Mouse (Mus musculus): ENCODE measurements at regions not wholly inside any gene's neighbourhood (a gene's known extent, or its start where the extent isn't known, plus 50 kb on each side); places are given as distances from the start of the nearest gene placed in this dataset.

- H3K27ac ChIP-seq, result no peak overlapping the region
- H3K36me3 ChIP-seq, result no peaks in the 10 kb centered on the region
- H3K27me3 ChIP-seq, result no peaks in the 10 kb centered on the region
- H3K4me3 ChIP-seq, result no peak overlapping the region
- H3K9me3 ChIP-seq, result no peaks in the 10 kb centered on the region
- H3K9ac ChIP-seq, result no peak overlapping the region
- H3K4me1 ChIP-seq, result no peaks in the 10 kb centered on the region
- ATAC-seq (ENCODE audit: borderline replicate concordance, extremely low read depth, low FRiP score, low TSS enrichment), result no peak
- no peak overlapping the region for H3K4me2 ChIP-seq
Measured at GRCm38 (mm10) chr1:47051109-47051508, 158.5 kb upstream of the Slc39a10 start.

GRCm38 (mm10) chr1:47050492-47050891 lies 157.8 kb upstream of the Slc39a10 start:
- H3K4me3 ChIP-seq, result no peak overlapping the region
- no peak overlapping the region for H3K9ac ChIP-seq
- no peaks in the 10 kb centered on the region for H3K27me3 ChIP-seq
- H3K36me3 ChIP-seq, result no peaks in the 10 kb centered on the region
- H3K4me1 ChIP-seq, result no peaks in the 10 kb centered on the region
- H3K4me2 ChIP-seq, result no peak overlapping the region
- ATAC-seq (ENCODE audit: borderline replicate concordance, extremely low read depth, low FRiP score, low TSS enrichment), result no peak
- H3K9me3 ChIP-seq, result no peaks in the 10 kb centered on the region
- 54% methylated on average over 1 of the region's 1 CpGs for WGBS
- H3K27ac ChIP-seq, result no peak overlapping the region

- Histone ChIP-seq H3K27me3 (no peaks in the 10 kb centered on the region), H3K4me3 (no peak overlapping the region), H3K27ac (no peak overlapping the region), H3K9ac (no peak overlapping the region), H3K9me3 (no peaks in the 10 kb centered on the region), H3K4me1 (no peaks in the 10 kb centered on the region), H3K36me3 (no peaks in the 10 kb centered on the region), H3K4me2 (no peak overlapping the region)
- ATAC-seq (ENCODE audit: borderline replicate concordance, extremely low read depth, low FRiP score, low TSS enrichment), result no peak
- whole genome bisulfite sequencing, result 71% methylated on average over 2 of the region's 2 CpGs
Measured at GRCm38 (mm10) chr1:47037576-47037975, 144.9 kb upstream of the Slc39a10 start.

- no peak overlapping the region for H3K4me3 ChIP-seq
- H3K9ac ChIP-seq, result no peak overlapping the region
- 7% methylated on average over 1 of the region's 1 CpGs for WGBS
- H3K27ac ChIP-seq, result no peak overlapping the region
- no peaks in the 10 kb centered on the region for H3K36me3 ChIP-seq
- ATAC-seq (ENCODE audit: borderline replicate concordance, extremely low read depth, low FRiP score, low TSS enrichment), result no peak
- H3K27me3 ChIP-seq, result no peaks in the 10 kb centered on the region
- no peak overlapping the region for H3K4me2 ChIP-seq
- no peaks in the 10 kb centered on the region for H3K4me1 ChIP-seq
- no peaks in the 10 kb centered on the region for H3K9me3 ChIP-seq
Measured at GRCm38 (mm10) chr1:47019356-47019755, 126.7 kb upstream of the Slc39a10 start.

- Histone ChIP-seq H3K4me2 (no peak overlapping the region), H3K9ac (no peak overlapping the region), H3K27ac (no peak overlapping the region), H3K4me1 (no peaks in the 10 kb centered on the region), H3K27me3 (no peaks in the 10 kb centered on the region), H3K9me3 (no peaks in the 10 kb centered on the region), H3K4me3 (no peak overlapping the region), H3K36me3 (no peaks in the 10 kb centered on the region)
- 53% methylated on average over 1 of the region's 1 CpGs for WGBS
- no peak for ATAC-seq (ENCODE audit: borderline replicate concordance, extremely low read depth, low FRiP score, low TSS enrichment)
Measured at GRCm38 (mm10) chr1:47014526-47014925, 121.9 kb upstream of the Slc39a10 start.

GRCm38 (mm10) chr1:47003746-47004145 lies 111.1 kb upstream of the Slc39a10 start:
- no peak overlapping the region for H3K4me3 ChIP-seq
- 69% methylated on average over 5 of the region's 5 CpGs for WGBS
- H3K4me2 ChIP-seq, result no peak overlapping the region
- no peaks in the 10 kb centered on the region for H3K27me3 ChIP-seq
- ATAC-seq (ENCODE audit: borderline replicate concordance, extremely low read depth, low FRiP score, low TSS enrichment), result no peak
- no peaks in the 10 kb centered on the region for H3K4me1 ChIP-seq
- H3K9ac ChIP-seq, result no peak overlapping the region
- no peak overlapping the region for H3K27ac ChIP-seq
- H3K9me3 ChIP-seq, result no peaks in the 10 kb centered on the region
- H3K36me3 ChIP-seq, result no peaks in the 10 kb centered on the region

- H3K36me3 ChIP-seq, result no peaks in the 10 kb centered on the region
- H3K27me3 ChIP-seq, result no peaks in the 10 kb centered on the region
- H3K4me2 ChIP-seq, result no peak overlapping the region
- no peak overlapping the region for H3K9ac ChIP-seq
- ATAC-seq (ENCODE audit: borderline replicate concordance, extremely low read depth, low FRiP score, low TSS enrichment), result no peak
- no peak overlapping the region for H3K27ac ChIP-seq
- no peaks in the 10 kb centered on the region for H3K4me1 ChIP-seq
- no peak overlapping the region for H3K4me3 ChIP-seq
- WGBS, result 45% methylated on average over 3 of the region's 3 CpGs
- no peaks in the 10 kb centered on the region for H3K9me3 ChIP-seq
Measured at GRCm38 (mm10) chr1:46999337-46999736, 106.7 kb upstream of the Slc39a10 start.

GRCm38 (mm10) chr1:46985978-46986377 lies 93.3 kb upstream of the Slc39a10 start:
- Histone ChIP-seq H3K36me3 (no peaks in the 10 kb centered on the region), H3K4me2 (no peak overlapping the region), H3K27ac (no peak overlapping the region), H3K9me3 (no peaks in the 10 kb centered on the region), H3K4me3 (no peak overlapping the region), H3K27me3 (no peaks in the 10 kb centered on the region), H3K4me1 (no peaks in the 10 kb centered on the region), H3K9ac (no peak overlapping the region)
- 66% methylated on average over 1 of the region's 1 CpGs for WGBS
- no peak for ATAC-seq (ENCODE audit: borderline replicate concordance, extremely low read depth, low FRiP score, low TSS enrichment)

GRCm38 (mm10) chr1:46983093-46983492 lies 90.4 kb upstream of the Slc39a10 start:
- no peaks in the 10 kb centered on the region for H3K4me1 ChIP-seq
- H3K4me3 ChIP-seq, result no peak overlapping the region
- no peak overlapping the region for H3K4me2 ChIP-seq
- H3K27me3 ChIP-seq, result no peaks in the 10 kb centered on the region
- H3K9me3 ChIP-seq, result 0 out of 2 replicates have a peak, but pooled peaks cover 5% of the 10 kb centered on the region
- no peak overlapping the region for H3K27ac ChIP-seq
- no peaks in the 10 kb centered on the region for H3K36me3 ChIP-seq
- no peak overlapping the region for H3K9ac ChIP-seq
- ATAC-seq (ENCODE audit: borderline replicate concordance, extremely low read depth, low FRiP score, low TSS enrichment), result no peak
- 86% methylated on average over 1 of the region's 1 CpGs for WGBS

- 13% methylated on average over 3 of the region's 3 CpGs for WGBS
- H3K4me2 ChIP-seq, result no peak overlapping the region
- ATAC-seq (ENCODE audit: borderline replicate concordance, extremely low read depth, low FRiP score, low TSS enrichment), result no peak
Measured at GRCm38 (mm10) chr1:46970470-46970869, 77.8 kb upstream of the Slc39a10 start.

GRCm38 (mm10) chr1:46968361-46968760 lies 75.7 kb upstream of the Slc39a10 start:
- ATAC-seq (ENCODE audit: borderline replicate concordance, extremely low read depth, low FRiP score, low TSS enrichment), result no peak
- H3K27me3 ChIP-seq, result no peaks in the 10 kb centered on the region
- H3K4me1 ChIP-seq, result no peaks in the 10 kb centered on the region
- H3K36me3 ChIP-seq, result no peaks in the 10 kb centered on the region
- no peak overlapping the region for H3K9ac ChIP-seq
- no peak overlapping the region for H3K27ac ChIP-seq
- H3K4me3 ChIP-seq, result no peak overlapping the region
- no peak overlapping the region for H3K4me2 ChIP-seq
- WGBS, result 68% methylated on average over 3 of the region's 3 CpGs
- H3K9me3 ChIP-seq, result no peaks in the 10 kb centered on the region

More at GRCm38 (mm10) chr1:46970470-46970869, 77.8 kb upstream of the Slc39a10 start:
- H3K4me3 ChIP-seq, result no peak overlapping the region
- no peaks in the 10 kb centered on the region for H3K27me3 ChIP-seq
- no peak overlapping the region for H3K27ac ChIP-seq
- H3K36me3 ChIP-seq, result no peaks in the 10 kb centered on the region
- H3K9ac ChIP-seq, result no peak overlapping the region
- no peaks in the 10 kb centered on the region for H3K9me3 ChIP-seq
- no peaks in the 10 kb centered on the region for H3K4me1 ChIP-seq

- Histone ChIP-seq H3K4me3 (no peak overlapping the region), H3K27ac (no peak overlapping the region), H3K4me2 (no peak overlapping the region), H3K9ac (no peak overlapping the region), H3K4me1 (no peaks in the 10 kb centered on the region), H3K36me3 (no peaks in the 10 kb centered on the region), H3K9me3 (no peaks in the 10 kb centered on the region), H3K27me3 (no peaks in the 10 kb centered on the region)
- 49% methylated on average over 3 of the region's 3 CpGs for WGBS
- no peak for ATAC-seq (ENCODE audit: borderline replicate concordance, extremely low read depth, low FRiP score, low TSS enrichment)
Measured at GRCm38 (mm10) chr1:46966917-46967266, 74.2 kb upstream of the Slc39a10 start.
